Mouse (Mus musculus): ENCODE measurements at regions not wholly inside any gene's neighbourhood (a gene's known extent, or its start where the extent isn't known, plus 50 kb on each side); places are given as distances from the start of the nearest gene placed in this dataset.

GRCm38 (mm10) chr4:72060605-72061352 lies 139.9 kb downstream of the Tle1 start:
- no peak for DNase-seq

GRCm38 (mm10) chr4:72049638-72050454 lies 150.9 kb downstream of the Tle1 start:
- DNase-seq: no peak

GRCm38 (mm10) chr4:72022152-72022551 lies 178.6 kb downstream of the Tle1 start:
- no peak for DNase-seq

GRCm38 (mm10) chr4:72014221-72014850 lies 186.4 kb downstream of the Tle1 start:
- no peak for DNase-seq

GRCm38 (mm10) chr4:72013583-72013982 lies 187.1 kb downstream of the Tle1 start:
- DNase-seq: no peak

- peak; percentile 11 for DNase-seq
Observed at GRCm38 (mm10) chr4:72010316-72010715, 190.4 kb downstream of the Tle1 start.

GRCm38 (mm10) chr4:72005926-72006325 lies 194.8 kb downstream of the Tle1 start:
- no peak for DNase-seq

GRCm38 (mm10) chr4:72001221-72001875 lies 199.4 kb downstream of the Tle1 start:
- DNase-seq: no peak

GRCm38 (mm10) chr4:71968701-71969100 lies 210.9 kb upstream of the Gm11232 start:
- peak; percentile 71 for DNase-seq

GRCm38 (mm10) chr4:71953441-71953840 lies 195.7 kb upstream of the Gm11232 start:
- DNase-seq: no peak

GRCm38 (mm10) chr4:71933240-71933986 lies 175.6 kb upstream of the Gm11232 start:
- no peak for DNase-seq

GRCm38 (mm10) chr4:71932818-71933217 lies 175.1 kb upstream of the Gm11232 start:
- DNase-seq: no peak

GRCm38 (mm10) chr4:71911551-71911950 lies 153.8 kb upstream of the Gm11232 start:
- DNase-seq: peak; percentile 6

GRCm38 (mm10) chr4:71875651-71876050 lies 117.9 kb upstream of the Gm11232 start:
- no peak for DNase-seq

GRCm38 (mm10) chr4:71866948-71867347 lies 109.2 kb upstream of the Gm11232 start:
- DNase-seq: no peak

GRCm38 (mm10) chr4:71841833-71842232 lies 84.1 kb upstream of the Gm11232 start:
- DNase-seq: no peak

- DNase-seq: no peak
Observed at GRCm38 (mm10) chr4:71840774-71841146, 83.0 kb upstream of the Gm11232 start.

GRCm38 (mm10) chr4:71839803-71840773 lies 82.3 kb upstream of the Gm11232 start:
- DNase-seq: no peak

- no peak for DNase-seq
Observed at GRCm38 (mm10) chr4:71839134-71839802, 81.5 kb upstream of the Gm11232 start.

- no peak for DNase-seq
Observed at GRCm38 (mm10) chr4:71835737-71836136, 78.0 kb upstream of the Gm11232 start.

Data from adrenal gland, adult 2 months (tissue).